Mouse (Mus musculus) right cerebral cortex, postnatal 14 days (tissue): ENCODE data around the gene Olfr1395.
"Not testable (repeated sequence)": the region's sequence is repeated elsewhere in the genome, so short reads cannot be mapped to it uniquely, and the experiment has no call there.

Experiments used
- DNase-seq: peaks from one replicate; pipeline ENCODE4 v3.0.0; 2022

Olfr1395 gene

DNA sequence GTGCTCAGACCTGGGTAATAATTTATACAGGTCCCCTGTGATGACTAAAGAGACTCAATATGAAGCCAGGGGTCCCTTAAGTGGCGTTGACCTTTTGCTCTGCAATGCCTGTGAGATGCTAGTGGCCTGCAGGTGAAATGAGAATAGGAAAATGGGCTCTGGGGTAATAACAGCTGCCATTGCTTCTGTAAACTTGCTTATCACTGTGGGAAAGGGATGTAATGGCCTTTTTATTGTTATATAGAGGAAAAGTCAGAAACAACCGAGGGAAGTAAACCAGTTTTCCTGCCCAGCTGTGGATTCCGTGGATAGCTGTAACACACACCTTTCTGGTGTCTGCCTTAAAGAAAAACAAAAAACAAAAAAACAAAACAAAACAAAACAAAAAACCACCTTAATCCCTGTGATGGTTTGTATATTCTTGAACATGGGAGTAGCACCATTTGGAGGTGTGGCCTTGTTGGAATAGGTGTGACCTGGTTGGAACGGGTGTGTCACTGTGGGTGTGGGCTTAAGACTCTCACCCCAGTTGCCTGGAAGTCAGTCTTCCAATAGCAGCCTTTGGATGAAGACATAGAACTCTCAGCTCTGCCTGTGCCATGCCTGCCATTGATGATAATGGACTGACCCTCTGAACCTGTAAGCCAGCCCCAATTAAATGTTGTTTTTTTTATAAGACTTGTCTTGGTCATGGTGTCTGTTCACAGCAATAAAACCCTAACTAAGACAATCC lies 34.1 kb downstream of the Olfr1395 start:
- not testable (repeated sequence) for DNase-seq

DNA sequence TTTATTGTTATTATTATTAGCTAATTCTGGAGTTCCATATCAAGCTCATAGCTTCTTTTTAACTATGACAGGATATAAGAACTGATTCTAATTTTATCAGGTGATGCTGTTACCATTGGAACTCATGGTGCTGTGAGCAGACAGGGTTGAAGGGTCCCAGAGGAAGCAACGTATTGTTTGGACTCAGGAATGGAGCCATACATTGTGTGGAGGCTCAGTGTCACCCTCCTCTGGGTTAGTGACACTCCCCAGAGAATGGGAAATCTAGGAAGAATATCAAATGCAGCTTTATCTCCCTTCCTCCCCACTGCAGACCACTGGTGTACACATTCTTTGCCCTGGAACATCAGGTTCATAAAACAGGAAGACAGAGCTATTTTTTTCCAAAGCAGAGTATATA lies 41.1 kb downstream of the Olfr1395 start:
- DNase-seq: no peak

DNA sequence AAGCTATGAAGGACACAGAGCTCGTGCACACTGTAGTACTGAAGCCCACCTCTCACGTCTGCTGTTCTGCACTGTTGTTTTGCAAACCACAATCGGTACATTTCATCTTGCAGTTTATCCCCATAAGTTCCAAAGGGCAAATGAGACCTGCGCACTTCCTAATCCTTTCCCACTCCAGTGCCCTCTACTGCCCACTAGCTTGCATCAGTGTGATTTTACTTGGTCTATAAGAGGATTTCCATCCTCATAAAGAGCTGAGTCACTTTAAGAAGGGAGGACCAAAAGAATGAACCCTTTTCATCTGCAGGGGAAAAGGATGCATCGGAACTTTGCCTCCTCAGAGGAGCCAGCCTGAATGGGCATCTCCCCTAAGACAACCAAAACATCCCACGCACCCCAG lies 44.4 kb downstream of the Olfr1395 start:
- DNase-seq: no peak

DNA sequence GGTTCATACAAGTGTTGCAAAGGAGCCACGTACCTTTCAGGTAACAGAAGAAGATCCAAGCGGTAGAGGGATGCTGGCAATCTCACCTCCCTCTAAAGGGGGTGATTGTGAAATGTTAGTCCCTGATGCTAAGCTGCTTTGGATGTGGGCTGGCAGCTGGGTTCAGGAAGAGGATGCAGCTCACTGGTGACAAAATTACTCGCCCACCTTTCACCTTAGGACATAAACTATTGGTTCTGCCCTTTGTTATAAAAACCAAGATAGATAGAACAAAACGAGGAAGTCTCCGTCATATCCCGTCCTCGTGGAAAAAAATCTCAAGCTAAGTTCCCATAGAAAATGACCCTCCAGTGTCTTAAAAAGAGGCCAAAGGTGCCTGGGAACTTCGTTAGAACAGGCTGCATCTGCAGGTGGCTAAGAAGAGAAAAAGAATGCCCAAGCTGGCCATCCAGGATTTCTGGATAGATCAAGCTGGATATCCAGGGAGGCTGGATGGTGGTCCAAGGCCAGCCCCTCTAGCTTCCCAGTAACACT lies 44.9 kb downstream of the Olfr1395 start, which contains the start of gene Btnl9:
Gene Btnl9 (minus strand): TSS at position 205 of the 534 bp plus-strand sequence.
- no peak for DNase-seq

DNA sequence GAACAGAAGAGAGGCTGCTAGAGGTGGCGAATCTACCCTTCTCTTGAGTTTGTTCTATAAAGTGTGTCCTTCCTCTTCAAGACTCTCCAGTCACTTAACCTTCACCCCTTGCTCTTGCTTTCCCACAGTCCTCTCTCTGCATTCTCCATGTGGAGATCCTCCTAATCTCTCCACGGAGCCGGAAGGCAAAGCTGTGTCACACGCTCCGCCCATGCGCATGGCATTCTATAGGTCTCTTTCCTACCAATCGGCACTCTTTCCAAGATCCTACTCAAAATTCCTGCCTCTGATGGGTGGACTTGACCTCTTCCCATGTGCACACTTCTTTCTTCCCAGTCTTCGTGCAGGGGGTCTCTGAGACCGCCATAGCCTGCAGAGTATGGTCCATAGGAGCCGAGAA lies 45.6 kb downstream of the Olfr1395 start:
- DNase-seq: no peak

DNA sequence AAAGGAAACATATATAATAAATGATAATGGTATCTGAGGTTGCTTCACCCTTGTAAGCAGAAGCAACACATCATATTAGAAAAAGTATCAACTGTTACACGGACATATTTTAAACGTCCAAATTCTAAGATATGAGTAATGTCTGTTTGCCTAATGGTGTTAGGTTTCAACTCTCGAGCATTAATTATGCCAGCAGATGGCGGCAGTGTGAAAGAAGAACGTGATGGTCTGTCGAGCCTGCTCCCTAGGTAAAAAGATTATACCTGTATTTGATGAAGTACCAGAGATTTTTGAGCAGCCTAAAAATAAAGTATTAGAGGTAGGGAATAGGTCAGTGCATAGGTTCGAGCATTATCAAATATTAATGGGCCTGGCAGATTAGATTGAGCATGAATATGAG lies 47.7 kb downstream of the Olfr1395 start:
- DNase-seq: peak; percentile 58

DNA sequence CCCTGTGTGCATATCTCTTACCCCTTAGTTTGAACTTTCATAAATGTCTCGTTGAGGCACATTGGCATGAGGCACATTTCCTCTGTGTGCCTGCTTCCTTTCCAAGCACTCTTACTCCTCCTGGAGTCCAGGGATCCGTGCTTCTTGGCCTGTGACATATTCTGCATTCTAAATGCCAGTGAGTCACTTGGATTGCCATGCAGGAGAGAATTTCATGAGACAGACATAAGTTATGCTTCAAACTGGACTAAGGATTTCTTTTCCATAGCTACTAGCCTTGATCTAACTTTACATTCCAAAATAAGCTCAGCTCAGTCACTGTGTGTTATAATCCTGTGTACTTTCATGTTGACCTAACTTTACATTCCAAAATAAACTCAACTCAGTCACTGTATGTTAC lies 49.0 kb downstream of the Olfr1395 start:
- DNase-seq: no peak

- DNase-seq: not testable (repeated sequence)
These were observed 52.7 kb downstream of the Olfr1395 start for GRCm38 (mm10) chr11:49194771-49195170.

GRCm38 (mm10) chr11:49195819-49196322 lies 53.8 kb downstream of the Olfr1395 start:
- DNase-seq: no peak
